Comparison of ENCODE assay signal across 30 mouse cellular contexts in genomic region chr12:75453441-75453840, GRCm38 (mm10). TPM values are rescaled to one million over a fixed set of nuclear protein-coding genes. Genes with fewer than 3 reads are reported as not detected.
A peak's percentile ranks its signal among the peaks of the same experiment; 100 is the strongest.
DNase-seq lines count a peak whose midpoint lies in the region; ATAC-seq and TF ChIP-seq lines count a peak whose summit lies in the region.
"Had no signal": no experiment of that assay in that cellular context is flagged by ENCODE, and none has a peak within 500 bp of the region (broad histone marks: within the 10 kb centered on the region; RNA-seq: fewer than 3 reads in every experiment).

No protein-coding gene starts in this region.

- no peaks in the 10 kb centered on the region for H3K27me3 ChIP-seq in liver, adult 2 months (ENCODE audit: control insufficient read depth, insufficient read depth, low read length)
- H3K27me3 ChIP-seq: CH12.LX; embryonic facial prominence, embryonic 12.5 days; embryonic facial prominence, embryonic 15.5 days; forebrain, embryonic 12.5 days; forebrain, embryonic 15.5 days; hindbrain, embryonic 12.5 days; hindbrain, embryonic 15.5 days had no signal

- TF ChIP-seq CTCF in liver, adult 2 months (IDR thresholded peaks at IDR 0.05; ENCODE audit: low read depth, low read length): no peak
- no peak for TF ChIP-seq CTCF in lung, adult 2 months (IDR thresholded peaks at IDR 0.05; ENCODE audit: insufficient read depth, low read length)
- no peak for TF ChIP-seq CTCF in layer of hippocampus, adult 2 months (conservative IDR thresholded peaks at IDR 0.05)

- H3K4me3 ChIP-seq in liver, adult 2 months (ENCODE audit: insufficient read depth, low read depth, low read length): no peak overlapping the region
- H3K4me3 ChIP-seq in lung, adult 2 months (replicated peaks; ENCODE audit: extremely low read depth, low read depth, low read length): no peak overlapping the region
- no peak overlapping the region for H3K4me3 ChIP-seq in layer of hippocampus, adult 2 months
- H3K4me3 ChIP-seq: embryonic facial prominence, embryonic 12.5 days; embryonic facial prominence, embryonic 15.5 days; forebrain, embryonic 12.5 days; forebrain, embryonic 15.5 days; hindbrain, embryonic 12.5 days; hindbrain, embryonic 15.5 days had no signal

- 36% methylated on average over 6 of the region's 6 CpGs for WGBS in liver, adult 2 months
- WGBS in lung, adult 2 months: 65% methylated on average over 6 of the region's 6 CpGs

- H3K36me3 ChIP-seq in liver, adult 2 months (ENCODE audit: control insufficient read depth, insufficient read depth, low read length): peaks cover 31% of the 10 kb centered on the region; the same call in 1 of the 2 replicates

- TF ChIP-seq POLR2A in liver, adult 2 months (IDR thresholded peaks at IDR 0.05; ENCODE audit: extremely low read depth, insufficient read depth, low read length): no peak
- no peak for TF ChIP-seq POLR2A in lung, adult 2 months (IDR thresholded peaks at IDR 0.05; ENCODE audit: borderline replicate concordance, extremely low read depth, low read depth, low read length)

- H3K4me1 ChIP-seq in liver, adult 2 months (ENCODE audit: control insufficient read depth, insufficient read depth, low read length): peaks cover 3% of the 10 kb centered on the region
- peaks cover 6% of the 10 kb centered on the region; the same call in 1 of the 2 replicates for H3K4me1 ChIP-seq in lung, adult 2 months (ENCODE audit: control insufficient read depth, insufficient read depth, low read length)
- H3K4me1 ChIP-seq: embryonic facial prominence, embryonic 12.5 days; embryonic facial prominence, embryonic 15.5 days; forebrain, embryonic 12.5 days; forebrain, embryonic 15.5 days; hindbrain, embryonic 12.5 days; hindbrain, embryonic 15.5 days had no signal

- no peak overlapping the region for H3K27ac ChIP-seq in liver, adult 2 months (replicated peaks; ENCODE audit: insufficient read depth, low read depth, low read length)
- no peak overlapping the region for H3K27ac ChIP-seq in layer of hippocampus, adult 2 months
- H3K27ac ChIP-seq: embryonic facial prominence, embryonic 12.5 days; embryonic facial prominence, embryonic 15.5 days; forebrain, embryonic 12.5 days; forebrain, embryonic 15.5 days; hindbrain, embryonic 12.5 days; hindbrain, embryonic 15.5 days had no signal

- DNase-seq in liver, adult 2 months (ENCODE audit: extremely low read depth, low read depth, low spot score): peak; percentile 59
- DNase-seq in liver: no peak
- peak; percentile 22 for DNase-seq in lung, postnatal 36 days
- no peak for DNase-seq in lung, adult 2 months
- no peak for DNase-seq in layer of hippocampus, adult 2 months (ENCODE audit: low spot score in 2 of 2)
- no peak for DNase-seq in layer of hippocampus, postnatal 36 days
- DNase-seq in kidney, postnatal 4 days: no peak
- DNase-seq: cerebellum, adult 18-20 months; cerebellum, adult 9-10 months; gastrocnemius, postnatal 25 days; heart, adult 11 months had no signal

- peak; percentile 38 for ATAC-seq in granulocyte monocyte progenitor cell, adult 5-6 weeks (replicated peaks; ENCODE audit: poor library complexity, severe bottlenecking)
- ATAC-seq: forebrain, embryonic 15.5 days had no signal

- H3K79me2 ChIP-seq in liver, adult 2 months (ENCODE audit: control insufficient read depth, insufficient read depth, low read length): no peaks in the 10 kb centered on the region

- no peak overlapping the region for H3K9ac ChIP-seq in liver, adult 2 months (ENCODE audit: low read depth, low read length)
- H3K9ac ChIP-seq: embryonic facial prominence, embryonic 12.5 days; embryonic facial prominence, embryonic 15.5 days; forebrain, embryonic 12.5 days; forebrain, embryonic 15.5 days; hindbrain, embryonic 12.5 days; hindbrain, embryonic 15.5 days had no signal

RNA-seq across cellular contexts. Expression of gene Gphb5, which starts 36.9 kb away (rescaled TPM):
- total RNA-seq in liver, adult 2 months (2014; rRNA removed): not detected in 2 replicates
- polyA plus RNA-seq in liver, adult 2 months (2012; rRNA removed): not detected in 2 replicates
- not detected in 2 replicates for polyA plus RNA-seq in lung, adult 2 months (2012; rRNA removed)
- not detected in 2 replicates for total RNA-seq in granulocyte monocyte progenitor cell, adult 5-6 weeks (2014; fragmentation: Nextera tagmentation)
- total RNA-seq in granulocyte monocyte progenitor cell, adult 5-6 weeks (2017): not detected in 2 replicates
- not detected for total RNA-seq in layer of hippocampus, adult 2 months (2021)
- total RNA-seq in layer of hippocampus, postnatal 36 days (2021): not detected
- total RNA-seq: adrenal gland, adult 2 months; adrenal gland, postnatal 25 days; CH12.LX; common myeloid progenitor, adult 5-6 weeks; G1E; gastrocnemius, adult 8-10 months; gastrocnemius, postnatal 25 days; heart, adult 8-10 months; heart, postnatal 25 days; hematopoietic stem cell, adult 5-6 weeks had no signal
- polyA plus RNA-seq: adrenal gland, adult 2 months; embryonic facial prominence, embryonic 15.5 days; forebrain, embryonic 12.5 days; forebrain, embryonic 15.5 days; G1E; heart, embryonic 11.5 days; heart, embryonic 14.5 days; heart, postnatal 0 days; hindbrain, embryonic 12.5 days; hindbrain, embryonic 15.5 days had no signal

Comparison
In these comparisons a context has a peak if more than half of its experiments do, and no peak if none do; other contexts are left out.
1. DNase-seq: peak in liver, adult 2 months (single experiment) and lung, postnatal 36 days (single experiment); none in liver (single experiment), lung, adult 2 months (single experiment), layer of hippocampus, adult 2 months (0 of 2), layer of hippocampus, postnatal 36 days (0 of 2) and kidney, postnatal 4 days (0 of 2).